Mouse (Mus musculus): ENCODE results near the gene Ptar1. TPM values are rescaled to one million over a fixed set of nuclear protein-coding genes. Genes with fewer than 3 reads are reported as not detected.

Gene Ptar1
- total RNA-seq, 2 experiments from 2014 or later, result 15.5 to 18.5 TPM

DNA sequence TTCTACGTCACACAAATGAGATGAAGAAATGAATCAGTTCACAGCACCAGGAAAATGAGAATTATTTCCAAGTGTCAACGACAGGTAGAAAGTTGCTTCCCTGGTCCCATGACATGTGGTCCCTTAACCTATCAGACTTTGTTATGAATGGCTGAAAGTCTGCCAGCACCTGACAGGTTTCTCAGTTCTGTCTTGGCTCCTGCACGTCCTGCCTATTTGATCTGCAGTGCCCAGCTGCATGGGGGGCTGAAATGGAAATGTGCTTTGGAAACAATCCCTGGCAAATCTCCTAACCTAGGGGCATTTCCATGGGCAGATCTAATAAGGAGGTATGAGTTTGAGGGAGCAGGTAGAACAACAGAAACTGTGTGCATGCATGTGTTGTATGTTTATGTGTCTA is 59.3 kb downstream of the Ptar1 start:
- ATAC-seq (replicated peaks; ENCODE audit: low FRiP score, low TSS enrichment, poor library complexity, severe bottlenecking), result no peak

- no peak for ATAC-seq (replicated peaks; ENCODE audit: low FRiP score, low TSS enrichment, poor library complexity, severe bottlenecking)
These were observed 69.8 kb downstream of the Ptar1 start for GRCm38 (mm10) chr19:23757011-23757410.

- peak; percentile 82 for ATAC-seq (replicated peaks; ENCODE audit: low FRiP score, low TSS enrichment, poor library complexity, severe bottlenecking)
These were observed 70.8 kb downstream of the Ptar1 start for GRCm38 (mm10) chr19:23757961-23758553.

DNA sequence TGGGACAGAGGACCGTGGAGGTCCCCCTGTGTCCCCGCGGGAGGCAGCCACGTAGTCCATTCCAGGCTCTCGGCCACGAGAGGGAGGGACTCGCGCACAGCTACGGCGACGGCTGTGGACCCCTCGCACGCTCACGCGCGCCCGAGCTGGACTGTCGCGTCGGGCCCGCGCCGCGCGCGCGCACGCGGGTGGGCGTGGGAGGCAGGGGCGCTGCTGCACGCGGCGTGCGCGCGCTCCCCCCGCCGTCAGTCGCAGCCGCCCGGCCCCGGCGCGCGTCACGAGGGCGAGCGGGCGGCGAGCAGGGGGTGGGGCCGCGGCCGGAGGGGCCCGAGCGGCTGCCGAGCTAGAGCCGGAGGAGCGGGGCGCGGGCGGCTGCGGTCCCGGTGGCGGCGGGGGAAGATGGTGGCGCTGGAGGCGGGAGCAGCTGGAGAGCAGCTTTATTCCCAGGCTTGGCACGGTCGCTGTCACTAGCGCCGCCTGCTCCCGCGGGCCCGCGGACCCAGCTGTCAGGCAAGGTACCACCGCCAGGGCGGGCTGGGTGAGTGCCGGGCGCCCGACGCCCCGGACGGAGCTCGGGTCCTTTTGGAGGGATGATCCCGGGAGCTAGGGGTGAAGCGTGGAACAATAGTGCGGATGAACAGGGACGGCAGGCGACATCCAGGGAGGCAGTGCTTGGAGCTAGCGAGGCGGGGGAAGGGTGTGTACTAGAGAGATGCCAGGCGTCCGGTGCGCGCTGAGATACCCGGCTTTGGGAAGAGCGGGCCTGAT is 71.5 kb downstream of the Ptar1 start, which contains the start of gene Apba1:
TSS of gene Apba1 (plus strand) at position 334 of the 768 bp plus-strand sequence.
- peak; percentile 76 for ATAC-seq (replicated peaks; ENCODE audit: low FRiP score, low TSS enrichment, poor library complexity, severe bottlenecking)

GRCm38 (mm10) chr19:23759322-23759945 is 72.2 kb downstream of the Ptar1 start:
- no peak for ATAC-seq (replicated peaks; ENCODE audit: low FRiP score, low TSS enrichment, poor library complexity, severe bottlenecking)

DNA sequence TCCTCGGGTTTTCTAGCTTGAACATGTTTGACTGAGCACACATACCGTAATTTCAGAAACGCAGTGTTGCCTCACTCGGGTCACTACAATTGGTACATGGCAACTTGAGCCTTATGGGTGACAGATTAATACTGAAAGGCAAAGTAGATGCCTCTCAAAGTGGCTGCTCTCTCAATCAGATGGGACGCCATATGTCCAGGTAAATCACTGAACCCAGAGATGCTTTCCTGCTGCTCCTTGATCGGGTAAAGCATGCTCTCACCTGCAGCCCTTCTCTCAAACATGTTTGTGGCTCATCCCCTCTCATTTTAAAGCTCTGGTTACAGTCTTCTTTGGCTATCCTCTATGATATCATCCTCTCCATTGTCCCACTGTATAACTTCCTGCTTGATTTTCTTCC is 76.1 kb downstream of the Ptar1 start:
- ATAC-seq (replicated peaks; ENCODE audit: low FRiP score, low TSS enrichment, poor library complexity, severe bottlenecking), result no peak

DNA sequence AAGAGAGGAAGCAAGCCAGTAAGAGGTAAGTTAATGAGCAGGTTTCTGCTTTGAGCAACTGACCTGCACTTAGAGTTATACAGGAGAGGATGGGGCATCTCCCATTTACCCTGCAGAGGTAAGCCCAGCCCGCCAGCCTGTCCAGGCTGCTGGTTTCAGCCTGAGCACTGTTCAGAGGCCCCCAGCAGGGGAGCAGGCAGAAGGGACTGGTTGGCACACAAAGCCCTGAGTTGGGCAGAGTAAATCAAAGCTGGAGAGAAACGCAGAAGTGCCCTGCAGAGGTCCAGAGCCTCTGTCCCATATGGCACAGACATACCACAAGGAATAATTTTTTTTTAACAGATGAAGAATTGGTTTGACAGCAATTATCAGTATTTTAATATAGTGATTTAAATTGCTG is 76.8 kb downstream of the Ptar1 start:
- ATAC-seq (replicated peaks; ENCODE audit: low FRiP score, low TSS enrichment, poor library complexity, severe bottlenecking), result no peak

DNA sequence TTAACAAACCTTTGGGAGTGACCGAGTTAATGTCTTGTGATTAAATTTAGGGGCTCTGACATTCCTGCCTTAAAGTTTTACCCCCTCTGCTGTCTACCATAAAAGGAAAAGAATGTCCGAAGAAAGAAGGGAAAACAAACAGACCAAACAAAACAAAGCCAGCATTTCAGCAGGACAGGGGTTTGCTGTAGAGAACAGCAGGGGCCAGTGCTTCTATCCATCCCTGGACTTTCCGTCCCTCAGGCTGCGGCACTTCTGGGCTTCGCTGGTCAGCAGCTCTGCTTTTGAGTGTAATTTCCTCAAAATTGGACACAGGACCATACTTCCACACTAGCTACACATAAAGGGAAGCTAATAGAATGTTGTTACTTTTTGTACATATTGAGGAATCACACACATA is 81.6 kb downstream of the Ptar1 start:
- ATAC-seq (replicated peaks; ENCODE audit: low FRiP score, low TSS enrichment, poor library complexity, severe bottlenecking), result no peak

GRCm38 (mm10) chr19:23770494-23771423 is 83.5 kb downstream of the Ptar1 start:
- no peak for ATAC-seq (replicated peaks; ENCODE audit: low FRiP score, low TSS enrichment, poor library complexity, severe bottlenecking)

- ATAC-seq (replicated peaks; ENCODE audit: low FRiP score, low TSS enrichment, poor library complexity, severe bottlenecking), result no peak
These were observed 84.7 kb downstream of the Ptar1 start for GRCm38 (mm10) chr19:23771971-23772370.

DNA sequence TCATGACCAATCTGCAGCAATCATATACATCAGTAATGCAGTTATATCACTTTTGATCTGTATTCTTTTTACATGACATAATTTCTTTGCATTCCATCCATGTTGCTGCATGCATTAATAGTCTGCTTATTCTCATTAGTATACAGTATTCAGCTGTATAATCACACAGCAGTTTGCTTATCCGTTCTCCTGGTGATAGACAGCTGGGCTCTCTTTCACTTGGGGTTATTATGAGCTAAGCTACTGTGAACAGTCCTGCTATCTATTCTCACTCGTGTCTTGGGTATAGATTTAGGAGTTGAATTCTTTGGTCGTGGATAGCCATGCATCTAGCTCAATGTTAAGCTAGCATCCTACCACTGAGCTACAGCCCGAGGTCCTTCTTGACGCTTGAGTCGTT is 88.1 kb downstream of the Ptar1 start:
- no peak for ATAC-seq (replicated peaks; ENCODE audit: low FRiP score, low TSS enrichment, poor library complexity, severe bottlenecking)

- ATAC-seq (replicated peaks; ENCODE audit: low FRiP score, low TSS enrichment, poor library complexity, severe bottlenecking), result no peak
These were observed 91.9 kb downstream of the Ptar1 start for GRCm38 (mm10) chr19:23779130-23779529.

DNA sequence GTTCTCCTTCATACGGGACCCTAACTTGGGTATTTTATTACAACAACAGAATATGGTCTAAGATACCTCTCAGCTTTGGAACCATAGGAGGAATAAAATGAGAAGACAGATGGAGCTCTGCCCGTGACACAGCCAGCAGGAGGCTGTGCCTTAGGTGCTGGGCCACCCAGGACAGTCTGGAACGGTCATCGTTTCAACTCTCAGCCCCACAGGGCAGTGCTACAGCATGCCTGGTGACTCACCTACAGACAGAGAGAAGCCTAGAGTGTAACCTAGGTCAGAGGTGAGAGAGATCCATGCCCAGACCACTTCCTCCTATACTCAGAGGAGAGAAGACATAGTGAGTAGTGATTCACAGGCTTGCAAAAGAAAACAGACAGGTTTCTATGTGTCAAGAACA is 92.9 kb downstream of the Ptar1 start:
- ATAC-seq (replicated peaks; ENCODE audit: low FRiP score, low TSS enrichment, poor library complexity, severe bottlenecking), result no peak

Other genes with a start within 250 kb of the Ptar1 start
- gene Mamdc2, start 239.0 kb upstream of the Ptar1 start, total RNA-seq (2014; fragmentation: Nextera tagmentation), result not detected in 2 replicates
- 0.53 TPM in 1 of 2 replicates, not detected in the other for gene Mamdc2, start 239.0 kb upstream of the Ptar1 start, total RNA-seq (2017)
- not detected in 2 replicates for gene 1700028P14Rik, start 34.6 kb upstream of the Ptar1 start, total RNA-seq (2014; fragmentation: Nextera tagmentation)
- not detected in 2 replicates for gene 1700028P14Rik, start 34.6 kb upstream of the Ptar1 start, total RNA-seq (2017)
- gene Apba1, start 71.5 kb downstream of the Ptar1 start, total RNA-seq (2014; fragmentation: Nextera tagmentation), result not detected in 2 replicates
- gene Apba1, start 71.5 kb downstream of the Ptar1 start, total RNA-seq (2017), result under 0.01 and 0.04 TPM in 2 replicates

Data from megakaryocyte-erythroid progenitor cell, adult 5-6 weeks (primary cell).